Mouse (Mus musculus): Measurements from ENCODE around the gene Evi5.

GRCm38 (mm10) chr5:107900206-107901013, 25.5 kb upstream of the Evi5 start, which contains the start of gene Rpl5:
- TF ChIP-seq CTCF (IDR thresholded peaks at IDR 0.05; ENCODE audit: extremely low read depth, insufficient read depth, insufficient read length, insufficient replicate concordance) (peak; percentile 96), POLR2A (IDR thresholded peaks at IDR 0.05; ENCODE audit: low read depth, low read length) (peak; percentile 91)
